Mouse (Mus musculus) megakaryocyte-erythroid progenitor cell, adult 5-6 weeks (primary cell): ENCODE measurements at regions not wholly inside any gene's neighbourhood (a gene's known extent, or its start where the extent isn't known, plus 50 kb on each side); places are given as distances from the start of the nearest gene placed in this dataset.

Experiments used
- ATAC-seq: replicated peaks from 2 replicates; pipeline ENCODE4 v1.8.0; 2016; ENCODE audit warnings: mild to moderate bottlenecking, inconsistent platforms; ENCODE audit not compliant: severe bottlenecking, poor library complexity, low FRiP score, low TSS enrichment

GRCm38 (mm10) chr7:92984701-92985682 is 94.7 kb upstream of the Fam181b start:
- no peak for ATAC-seq

GRCm38 (mm10) chr7:92985683-92986070 is 94.0 kb upstream of the Fam181b start:
- no peak for ATAC-seq

- ATAC-seq, result no peak
These were observed 80.8 kb upstream of the Fam181b start for GRCm38 (mm10) chr7:92998886-92999285.

- ATAC-seq, result 0 out of 2 replicates have a peak, but pooled peaks have one; percentile 30
These were observed 72.9 kb upstream of the Fam181b start for GRCm38 (mm10) chr7:93006694-93007231.

- no peak for ATAC-seq
These were observed 71.9 kb upstream of the Fam181b start for GRCm38 (mm10) chr7:93007721-93008120.

GRCm38 (mm10) chr7:93019390-93019789 is 60.3 kb upstream of the Fam181b start:
- no peak for ATAC-seq

GRCm38 (mm10) chr7:93023489-93024130 is 56.1 kb upstream of the Fam181b start:
- ATAC-seq, result no peak

- ATAC-seq, result no peak
These were observed 53.4 kb upstream of the Fam181b start for GRCm38 (mm10) chr7:93026231-93026630.
